12 mouse cellular contexts compared by ENCODE assay signal in the genomic region with DNA sequence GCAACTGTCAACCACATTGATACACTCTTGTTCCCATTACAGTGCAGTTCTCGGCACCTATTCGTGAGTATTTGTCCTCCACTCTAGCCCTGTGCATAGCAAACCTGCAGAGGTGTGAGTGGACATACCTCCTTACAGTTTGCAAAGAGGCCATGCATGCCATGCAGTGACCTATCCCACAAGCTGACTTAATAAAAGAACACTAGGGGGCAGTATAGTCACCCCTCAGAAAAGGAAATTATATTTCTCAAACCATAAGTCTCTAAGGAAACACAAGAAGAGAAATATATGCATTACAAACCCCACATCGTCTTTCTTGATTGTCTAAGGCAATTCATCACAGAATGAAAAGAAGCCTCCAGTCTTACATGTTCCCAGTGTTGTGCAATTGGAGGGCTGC. TPM values are rescaled to one million over a fixed set of nuclear protein-coding genes. Genes with fewer than 3 reads are reported as not detected.
DNase-seq lines count a peak whose midpoint lies in the region; ATAC-seq and TF ChIP-seq lines count a peak whose summit lies in the region.
"Had no signal": no experiment of that assay in that cellular context is flagged by ENCODE, and none has a peak within 500 bp of the region (broad histone marks: within the 10 kb centered on the region; RNA-seq: fewer than 3 reads in every experiment).

No protein-coding gene starts in this region.

- no peak for ATAC-seq in limb, embryonic 14.5 days (ENCODE audit: low FRiP score, low read depth)
- peak; percentile 59; the same call in 1 of the 2 replicates for ATAC-seq in monocyte, adult 5-6 weeks (replicated peaks; ENCODE audit: insufficient number of reproducible peaks, low FRiP score, low TSS enrichment, poor library complexity, severe bottlenecking)

- no peaks in the 10 kb centered on the region for H3K36me3 ChIP-seq in limb, embryonic 14.5 days (ENCODE audit: control insufficient read depth, insufficient read depth, low read length)
- H3K36me3 ChIP-seq in limb, embryonic 10.5 days, result no peaks in the 10 kb centered on the region
- H3K36me3 ChIP-seq: embryonic facial prominence, embryonic 13.5 days; heart, embryonic 15.5 days; liver, embryonic 13.5 days had no signal

- TF ChIP-seq POLR2A in limb, embryonic 14.5 days (IDR thresholded peaks at IDR 0.05; ENCODE audit: borderline replicate concordance, extremely low read depth, insufficient read depth, insufficient read length), result no peak

- no peaks in the 10 kb centered on the region for H3K27me3 ChIP-seq in limb, embryonic 14.5 days (ENCODE audit: control insufficient read depth, insufficient read depth, low read length)
- H3K27me3 ChIP-seq in limb, embryonic 10.5 days (ENCODE audit: low read depth, poor library complexity, severe bottlenecking), result no peaks in the 10 kb centered on the region
- H3K27me3 ChIP-seq: embryonic facial prominence, embryonic 13.5 days; heart, embryonic 15.5 days; liver, embryonic 13.5 days had no signal

- no peak overlapping the region for H3K4me3 ChIP-seq in limb, embryonic 14.5 days (replicated peaks; ENCODE audit: low read length)
- no peak overlapping the region for H3K4me3 ChIP-seq in limb, embryonic 10.5 days
- H3K4me3 ChIP-seq: embryonic facial prominence, embryonic 13.5 days; heart, embryonic 15.5 days; liver, embryonic 13.5 days had no signal

- no peak overlapping the region for H3K4me2 ChIP-seq in limb, embryonic 14.5 days (replicated peaks; ENCODE audit: low read depth, low read length, severe bottlenecking)
- H3K4me2 ChIP-seq: embryonic facial prominence, embryonic 13.5 days; heart, embryonic 15.5 days; liver, embryonic 13.5 days had no signal

- H3K9me3 ChIP-seq in limb, embryonic 14.5 days (ENCODE audit: control insufficient read depth, low read length), result no peaks in the 10 kb centered on the region
- no peaks in the 10 kb centered on the region for H3K9me3 ChIP-seq in limb, embryonic 10.5 days (replicated peaks)
- H3K9me3 ChIP-seq: embryonic facial prominence, embryonic 13.5 days; liver, embryonic 13.5 days had no signal

- H3K9ac ChIP-seq in limb, embryonic 14.5 days (ENCODE audit: low read depth, low read length, severe bottlenecking), result no peak overlapping the region
- H3K9ac ChIP-seq: embryonic facial prominence, embryonic 13.5 days; heart, embryonic 15.5 days; liver, embryonic 13.5 days had no signal

- H3K27ac ChIP-seq in limb, embryonic 14.5 days (replicated peaks; ENCODE audit: low read depth, low read length), result no peak overlapping the region
- no peak overlapping the region for H3K27ac ChIP-seq in limb, embryonic 10.5 days
- H3K27ac ChIP-seq: embryonic facial prominence, embryonic 13.5 days; heart, embryonic 15.5 days; liver, embryonic 13.5 days had no signal

- DNase-seq in cerebellum, postnatal 10 days, result peak; percentile 8 to 45
- no peak for DNase-seq in cerebellum, adult 18-20 months
- DNase-seq in limb, embryonic 14.5 days (ENCODE audit: low spot score), result peak; percentile 63
- DNase-seq in limb, embryonic 10.5 days (ENCODE audit: low spot score), result no peak
- peak; percentile 21 for DNase-seq in ZHBTc4 (ENCODE audit: low read depth, low spot score)
- no peak for DNase-seq in thymus, postnatal 4 days
- DNase-seq in adrenal gland, postnatal 4 days (ENCODE audit: low spot score in 2 of 2), result no peak
- DNase-seq: liver, embryonic 13.5 days had no signal

- no peaks in the 10 kb centered on the region for H3K4me1 ChIP-seq in limb, embryonic 14.5 days (ENCODE audit: control insufficient read depth, insufficient read depth, low read length)
- no peaks in the 10 kb centered on the region for H3K4me1 ChIP-seq in limb, embryonic 10.5 days
- H3K4me1 ChIP-seq: embryonic facial prominence, embryonic 13.5 days; heart, embryonic 15.5 days; liver, embryonic 13.5 days had no signal

- WGBS in limb, embryonic 14.5 days, result 48% methylated on average over 3 of the region's 3 CpGs
- 58% methylated on average over 3 of the region's 3 CpGs for WGBS in limb, embryonic 10.5 days

RNA-seq across cellular contexts. Expression of a gene that starts 37.3 kb away (rescaled TPM):
- polyA plus RNA-seq in limb, embryonic 14.5 days (2012; rRNA removed), result 0.05 TPM in 1 of 2 replicates, not detected in the other
- not detected in 2 replicates for polyA plus RNA-seq in limb, embryonic 14.5 days (2014; fragmentation: Nextera tagmentation; extraction: Ambion mirVana)
- not detected in 2 replicates for polyA plus RNA-seq in limb, embryonic 10.5 days (2016; fragmentation: Nextera tagmentation; extraction: Ambion mirVana)
- total RNA-seq in monocyte, adult 5-6 weeks (2017), result not detected in 3 replicates
- total RNA-seq in adrenal gland, postnatal 4 days (2021), result not detected
- total RNA-seq: neutrophil, adult 5-6 weeks had no signal
- polyA plus RNA-seq: embryonic facial prominence, embryonic 13.5 days; heart, embryonic 15.5 days; liver, embryonic 13.5 days had no signal

RNA-seq across cellular contexts. Expression of a gene that starts 41.2 kb away (rescaled TPM):
- polyA plus RNA-seq in limb, embryonic 14.5 days (2012; rRNA removed), result 1.4 and 1.5 TPM in 2 replicates
- polyA plus RNA-seq in limb, embryonic 14.5 days (2014; fragmentation: Nextera tagmentation; extraction: Ambion mirVana), result 0.19 and 0.85 TPM in 2 replicates
- 0.53 and 1.3 TPM in 2 replicates for polyA plus RNA-seq in limb, embryonic 10.5 days (2016; fragmentation: Nextera tagmentation; extraction: Ambion mirVana)
- 2.6 to 4.7 TPM in 2 of 3 replicates, not detected in the other for total RNA-seq in monocyte, adult 5-6 weeks (2017)
- total RNA-seq in adrenal gland, postnatal 4 days (2021), result 1 to 10 TPM; 5.8 to 6.3 TPM
- polyA plus RNA-seq: heart, embryonic 15.5 days had no signal

Comparison
In these comparisons a context has a peak if more than half of its experiments do, and no peak if none do; other contexts are left out.
1. DNase-seq: peak in cerebellum, postnatal 10 days (2 of 2), limb, embryonic 14.5 days (single experiment) and ZHBTc4 (single experiment); none in cerebellum, adult 18-20 months (0 of 2), limb, embryonic 10.5 days (single experiment), thymus, postnatal 4 days (single experiment) and adrenal gland, postnatal 4 days (0 of 2).